Mouse (Mus musculus): ENCODE measurements around the gene P3h2.
A peak's percentile ranks its signal among the peaks of the same experiment; 100 is the strongest.

Gene P3h2

DNA sequence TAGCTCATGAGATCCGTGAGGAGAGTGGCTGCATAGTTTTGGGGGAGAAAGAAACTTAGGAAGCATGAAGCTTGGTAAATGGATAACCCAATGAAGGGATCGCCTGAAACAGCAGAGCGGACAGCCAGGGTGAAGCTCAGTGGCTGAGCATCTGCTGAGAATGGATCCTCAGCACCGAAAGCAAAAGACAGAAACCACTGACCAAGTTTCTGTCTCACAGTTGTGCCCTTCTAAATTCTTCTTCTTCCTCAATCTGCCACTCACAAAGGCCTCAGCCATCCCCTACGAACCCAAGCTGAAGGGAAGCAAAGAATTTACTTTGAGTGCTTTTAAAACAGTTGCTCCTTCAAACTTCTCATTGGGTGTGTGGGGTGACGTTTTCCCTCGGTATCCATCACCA lies 134.3 kb downstream of the P3h2 start:
- no peak for DNase-seq

DNA sequence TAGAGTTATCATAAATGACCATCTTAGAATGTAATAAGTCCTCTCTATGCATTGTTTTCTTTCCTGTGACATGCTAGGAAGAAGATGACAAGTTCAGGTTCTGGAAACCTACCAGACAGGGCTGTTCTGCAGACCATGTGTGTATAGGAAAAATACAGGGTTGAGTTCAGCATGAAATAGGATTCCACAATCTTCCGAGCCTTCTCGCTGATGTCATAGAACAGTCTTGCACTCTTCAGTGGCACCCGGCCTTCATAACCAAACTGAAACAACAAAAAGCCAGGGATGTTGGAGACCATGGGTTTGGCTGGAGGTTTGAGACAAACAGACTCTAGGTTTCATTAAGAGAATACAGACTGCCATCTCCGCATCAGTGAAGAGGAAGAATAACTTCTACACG lies 134.9 kb downstream of the P3h2 start:
- no peak for DNase-seq

DNA sequence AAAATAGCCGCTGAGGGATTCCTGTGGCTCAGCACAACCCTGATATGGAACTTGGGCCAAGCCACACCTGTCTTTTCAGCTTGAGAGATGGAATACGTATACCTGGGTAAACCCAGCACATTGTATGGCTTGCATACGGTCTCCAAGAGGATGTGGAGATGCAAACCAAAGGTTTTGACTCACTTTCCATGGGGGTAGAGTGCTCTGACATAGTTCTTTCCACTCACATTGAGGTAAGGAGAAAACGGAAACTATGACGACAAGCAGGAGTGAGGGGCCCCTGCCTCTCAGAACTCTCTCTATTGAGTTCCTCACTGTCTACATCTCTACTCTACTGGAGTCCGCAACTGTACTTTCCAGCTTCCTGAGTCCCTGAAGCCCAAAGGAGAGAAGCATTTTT lies 135.4 kb downstream of the P3h2 start:
- DNase-seq = no peak

DNA sequence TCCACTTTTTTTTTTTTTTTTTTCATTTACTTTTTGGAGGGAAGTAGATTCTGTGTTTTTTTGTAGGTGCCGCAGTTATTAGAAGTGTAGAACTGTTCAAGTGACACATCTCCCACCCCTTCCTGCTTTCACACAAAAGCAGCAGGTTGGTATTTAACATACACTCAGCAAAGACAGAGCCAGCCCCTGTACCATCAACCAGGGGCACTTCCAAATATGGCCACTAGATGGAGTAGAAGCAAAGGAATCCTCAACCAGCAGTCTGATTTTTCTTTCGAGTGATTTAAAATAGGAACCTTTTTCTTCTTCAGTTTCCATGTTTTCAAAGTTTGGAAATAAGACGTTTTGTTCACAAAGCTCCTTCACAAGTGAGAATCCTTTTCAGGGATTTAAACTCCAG lies 138.3 kb downstream of the P3h2 start:
- no peak for DNase-seq

DNA sequence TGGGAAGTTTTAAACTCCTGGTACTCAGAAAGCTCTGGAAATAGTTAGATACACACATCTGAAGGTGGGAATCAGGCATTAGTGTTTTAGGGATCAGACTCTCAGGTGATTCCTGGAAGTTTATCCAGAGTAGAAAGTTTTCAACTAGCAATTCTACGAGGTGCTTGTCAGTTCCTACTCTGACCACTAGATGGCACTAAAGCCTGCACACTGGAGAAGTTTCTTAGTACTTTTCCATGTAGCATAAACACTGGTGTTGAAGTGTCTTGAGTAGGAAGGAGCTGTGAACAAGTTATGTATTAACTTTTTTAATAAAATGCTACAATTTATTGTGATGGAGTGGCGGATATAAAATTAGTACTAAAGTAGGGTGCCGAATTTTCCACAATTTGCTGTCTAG lies 141.7 kb downstream of the P3h2 start:
- DNase-seq = no peak

DNA sequence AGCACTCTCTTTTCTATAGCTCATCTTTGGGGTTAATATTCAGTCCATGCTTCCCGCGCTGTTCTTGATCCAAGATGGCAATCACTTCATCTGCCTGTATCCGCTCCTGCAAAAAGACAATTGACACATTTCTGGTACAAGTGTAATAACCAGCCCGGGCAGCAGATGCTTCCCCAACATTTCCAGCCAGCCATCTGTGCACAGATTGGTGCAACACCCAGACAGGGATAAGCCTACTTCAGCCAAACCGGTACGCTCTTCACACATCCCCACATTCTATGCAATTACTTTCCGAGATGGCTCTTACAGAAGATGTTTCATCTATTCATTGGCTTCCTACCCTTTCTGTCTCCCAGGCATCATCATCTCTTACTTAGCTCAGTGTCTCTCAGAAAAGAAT lies 145.2 kb downstream of the P3h2 start:
- no peak for DNase-seq

DNA sequence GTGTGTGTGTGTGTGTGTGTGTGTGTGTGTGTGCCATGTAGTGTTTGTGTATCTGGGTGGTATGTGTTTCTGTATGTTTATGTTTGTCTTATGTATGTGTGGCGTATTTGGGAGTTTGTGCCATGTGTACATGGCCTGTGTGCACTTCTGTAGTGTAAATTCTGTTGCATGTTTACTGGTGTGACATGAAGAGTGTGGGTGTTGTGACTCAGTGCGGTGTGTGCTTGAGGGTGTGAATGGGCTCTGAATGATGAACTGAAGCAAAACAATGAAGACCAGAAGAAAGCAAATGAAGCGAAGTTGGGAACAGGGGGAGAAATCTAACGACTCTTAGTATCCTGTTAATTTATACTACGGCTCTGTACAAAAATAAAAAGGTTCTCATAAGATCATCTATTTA lies 145.7 kb downstream of the P3h2 start:
- no peak for DNase-seq

DNA sequence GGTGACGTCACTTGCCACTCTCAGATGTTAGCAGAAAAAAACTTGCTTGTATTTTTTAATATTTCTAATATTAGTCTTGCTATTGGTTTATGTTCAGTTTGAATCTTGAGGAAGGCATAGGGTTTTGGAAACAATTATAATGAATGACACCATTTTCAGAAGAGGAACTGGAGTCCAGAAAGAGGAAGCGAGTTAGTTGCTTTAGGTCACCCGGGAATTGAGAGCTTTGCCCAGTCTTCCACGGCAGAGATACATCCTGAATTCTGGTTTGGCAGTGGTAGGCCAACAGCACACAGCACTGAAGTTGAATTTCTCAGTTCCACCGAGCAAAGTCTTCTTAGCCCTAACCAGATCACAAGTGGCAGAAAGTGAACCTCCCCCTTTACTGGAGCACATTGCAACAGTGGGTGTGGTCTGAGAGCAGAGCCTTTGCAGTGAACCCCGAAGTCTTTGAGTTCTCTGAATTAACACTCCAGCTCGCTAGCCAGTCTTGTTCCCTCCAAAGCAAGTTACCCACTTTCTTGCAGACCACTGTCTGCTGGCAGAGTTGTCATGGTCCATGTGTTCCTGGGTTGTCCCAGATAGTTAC lies 146.8 kb downstream of the P3h2 start:
- no peak for DNase-seq

DNA sequence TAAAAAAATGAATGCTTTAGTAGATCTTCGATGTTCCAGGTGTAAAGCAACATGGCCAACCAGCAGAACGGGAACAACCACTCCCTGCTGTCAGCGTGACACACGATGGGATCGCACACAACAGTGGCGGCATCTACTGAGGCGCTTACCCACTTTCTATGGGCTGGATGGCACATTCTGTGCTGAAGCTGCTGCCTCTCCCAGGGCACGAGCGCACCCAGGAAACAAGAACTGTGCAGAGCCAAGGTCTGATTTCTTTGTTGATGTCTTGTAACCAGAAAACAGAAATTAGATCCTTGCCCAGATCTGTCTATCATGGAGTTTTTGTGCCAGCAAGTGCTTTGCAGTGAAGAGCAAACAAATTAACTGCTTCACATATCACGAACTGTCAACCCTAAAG lies 147.4 kb downstream of the P3h2 start:
- no peak for DNase-seq

DNA sequence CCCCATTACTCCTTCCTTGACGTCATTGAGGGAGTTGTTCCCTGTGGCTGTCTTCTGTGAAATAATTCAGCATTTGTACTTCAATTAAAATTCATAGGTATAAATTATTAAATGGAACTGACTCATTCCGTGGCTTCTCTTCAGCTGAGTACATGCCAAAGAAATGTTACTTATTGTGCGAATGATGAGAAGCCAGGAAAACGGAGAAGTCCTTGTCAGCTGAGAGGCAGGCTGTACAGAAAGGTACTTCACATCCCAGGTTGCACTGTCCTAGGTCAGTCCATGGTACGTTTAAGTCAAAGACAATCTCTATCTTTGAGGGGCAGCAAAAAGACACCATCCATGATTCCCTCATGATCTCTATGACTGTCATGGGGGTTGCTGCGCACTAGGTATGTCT lies 148.8 kb downstream of the P3h2 start:
- DNase-seq = no peak

DNA sequence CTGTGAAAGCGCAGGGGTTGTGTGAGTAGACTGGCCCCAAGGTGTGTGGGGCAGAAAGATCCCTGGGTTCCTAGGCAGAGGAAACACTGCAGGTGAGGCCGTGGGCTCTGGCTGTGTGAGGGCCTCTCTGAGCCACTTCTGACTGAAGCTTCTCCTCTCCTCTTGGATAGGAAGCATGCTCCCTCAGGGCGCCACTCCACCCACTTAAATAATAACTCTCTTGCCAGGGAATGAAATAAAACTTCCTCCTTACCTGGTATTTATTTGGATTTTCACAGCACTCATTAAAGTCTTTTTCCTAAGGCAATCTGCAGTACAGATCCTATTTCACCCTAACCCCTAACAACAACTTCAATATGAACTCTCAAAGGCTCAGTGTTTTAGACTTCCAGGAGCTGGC lies 151.0 kb downstream of the P3h2 start:
- no peak for DNase-seq

DNA sequence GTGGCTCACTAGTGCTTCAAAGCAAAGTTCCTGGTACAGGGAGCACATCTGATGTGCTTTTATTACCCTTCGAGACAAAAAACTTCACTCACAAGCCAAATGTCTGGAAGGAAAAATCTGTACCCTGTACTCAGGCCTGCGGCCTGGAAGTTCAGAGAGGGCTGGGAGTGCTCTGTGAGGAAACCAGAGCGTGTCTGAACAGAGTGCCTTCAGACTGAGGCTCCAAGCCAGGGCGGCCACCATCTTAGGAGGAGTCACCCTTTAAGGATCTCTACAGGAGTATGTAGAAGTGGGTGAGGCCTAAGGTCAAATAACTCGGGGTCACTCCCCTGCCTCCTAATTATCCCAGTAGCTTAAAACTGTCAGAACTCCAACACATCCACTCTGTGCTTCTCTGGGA lies 152.2 kb downstream of the P3h2 start:
- no peak for DNase-seq

DNA sequence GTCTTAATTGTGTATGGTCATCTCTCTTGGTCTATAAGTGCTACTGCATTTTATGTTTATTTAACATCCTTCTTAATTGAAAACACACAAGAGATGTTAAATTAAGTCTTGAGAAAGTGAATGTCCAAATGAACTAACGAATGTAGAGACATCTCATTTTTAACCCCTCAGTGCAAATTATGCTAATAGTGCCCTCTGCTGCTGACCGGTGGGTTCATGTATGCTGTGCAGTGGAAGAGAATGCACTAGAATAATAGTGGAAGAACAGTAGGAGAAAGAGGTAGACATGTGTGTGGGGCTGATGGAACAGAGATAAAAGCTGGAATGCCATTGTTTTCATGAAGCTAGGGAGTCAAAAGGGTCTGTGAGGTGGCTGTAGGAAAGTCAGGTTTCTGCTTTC lies 153.6 kb downstream of the P3h2 start:
- DNase-seq = no peak

DNA sequence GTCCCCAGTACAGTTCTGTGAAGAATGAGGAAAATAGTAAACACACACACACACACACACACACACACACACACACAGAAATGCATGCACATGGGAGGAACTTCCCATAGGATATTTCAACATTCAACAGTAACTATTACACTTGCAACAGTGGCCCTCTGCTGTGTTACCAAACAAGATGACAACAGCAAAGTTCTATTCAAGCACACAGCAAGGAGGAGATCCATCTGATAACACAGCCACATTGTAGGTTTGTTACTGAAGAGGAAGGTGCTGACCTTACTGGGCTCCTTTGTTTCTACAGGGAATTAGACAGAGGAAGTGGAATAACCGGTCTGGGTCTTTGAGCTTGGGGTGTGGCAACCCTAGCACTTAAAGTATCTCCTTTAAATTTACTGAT lies 157.5 kb downstream of the P3h2 start:
- DNase-seq = no peak

DNA sequence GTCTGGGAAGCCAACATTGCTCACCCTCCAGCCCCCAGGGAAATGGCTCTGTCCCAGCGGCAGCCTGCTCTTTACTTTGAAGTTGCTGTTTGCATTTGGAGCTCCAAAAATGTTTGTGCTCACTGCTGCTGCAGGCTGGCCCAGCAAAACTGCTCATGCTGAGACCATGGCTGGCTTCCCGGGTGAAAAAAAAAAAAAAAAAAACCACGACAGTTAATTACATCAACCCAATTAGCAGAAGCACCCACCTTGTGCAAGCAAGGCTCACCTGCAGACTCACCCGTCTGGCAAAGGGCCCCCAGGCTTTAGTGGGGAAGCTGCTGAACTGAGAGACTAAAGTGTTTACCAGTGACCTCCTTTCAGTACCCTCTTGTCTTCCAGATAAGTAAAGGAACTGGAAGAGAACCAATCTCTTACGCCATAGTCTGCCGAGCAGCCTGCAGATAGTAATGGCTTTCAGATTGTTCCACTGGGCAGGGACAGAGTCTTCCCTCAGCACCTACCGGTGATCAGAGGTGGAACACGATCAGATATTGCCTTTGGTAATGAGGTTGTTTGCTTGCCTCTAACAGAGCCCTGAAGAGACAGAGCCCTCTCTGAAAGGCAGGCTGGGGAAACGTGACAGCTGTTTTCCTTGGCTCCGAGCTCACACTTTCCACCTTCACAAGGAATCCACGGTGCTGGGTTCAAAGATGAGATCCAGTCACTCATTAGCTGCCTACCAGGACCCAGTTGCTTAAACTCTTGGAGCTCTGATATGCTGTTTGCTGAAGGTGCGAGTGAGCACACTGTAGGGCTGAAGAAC lies 160.2 kb downstream of the P3h2 start:
- DNase-seq = peak; percentile 34

DNA sequence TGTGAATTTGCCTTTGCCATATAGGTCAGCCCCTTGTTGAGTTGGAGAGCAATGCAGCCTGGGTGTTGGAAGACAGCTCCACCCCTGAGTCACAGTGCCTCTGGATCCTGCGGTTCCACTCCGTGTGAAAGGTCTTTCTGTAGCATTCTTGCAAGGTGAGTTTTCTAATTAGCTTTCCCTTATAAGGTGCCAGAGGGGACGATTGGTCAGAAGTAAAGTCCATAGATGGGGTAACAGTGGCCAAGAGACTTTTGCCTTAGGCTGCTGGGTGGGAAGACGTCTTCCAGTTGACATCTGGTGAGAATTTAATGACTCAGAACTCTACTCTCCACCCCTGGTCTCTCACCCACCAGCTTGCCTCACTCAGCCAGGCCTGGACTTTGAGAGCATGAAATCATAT lies 163.3 kb downstream of the P3h2 start:
- DNase-seq = no peak

DNA sequence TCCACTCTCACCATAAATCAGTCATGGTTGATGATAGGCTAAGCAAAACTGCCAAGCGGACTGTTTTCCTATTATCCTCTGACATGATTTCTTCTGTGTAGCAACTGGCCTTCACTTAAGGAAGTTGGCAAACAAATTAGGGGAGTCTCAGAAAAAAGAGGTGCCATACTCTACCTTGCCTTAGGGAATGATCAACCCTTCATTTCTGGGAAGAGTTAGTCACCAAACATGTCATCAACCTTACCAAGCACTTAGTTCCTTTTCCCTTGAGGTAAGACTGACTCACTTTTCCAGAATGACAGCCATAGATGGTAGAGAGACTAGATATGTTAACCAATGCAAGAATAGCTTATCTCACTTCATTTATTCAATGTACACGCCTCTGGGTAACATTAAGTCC lies 171.4 kb downstream of the P3h2 start:
- DNase-seq = no peak

DNA sequence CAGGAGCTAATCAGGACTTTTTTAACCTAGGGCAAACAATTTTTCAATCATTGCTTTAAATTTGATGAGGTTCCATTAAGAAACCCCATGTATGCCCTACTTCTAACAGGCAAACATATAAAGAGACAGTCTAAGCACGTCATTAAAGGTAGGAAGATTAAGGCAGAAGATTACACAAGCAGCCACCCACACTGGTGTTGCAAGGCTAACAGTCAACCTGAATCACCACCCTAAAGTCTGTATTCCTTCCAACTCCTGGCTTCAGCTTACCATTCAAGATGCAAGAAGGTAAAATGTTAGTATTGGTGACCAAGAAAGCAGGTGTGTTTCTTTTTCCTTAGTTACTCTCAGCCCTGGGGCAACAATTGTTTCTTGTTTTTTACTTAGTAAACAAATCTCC lies 193.4 kb downstream of the P3h2 start:
- no peak for DNase-seq
